Mouse (Mus musculus) inflammation-experienced regulatory T-cells, adult 6 months (primary cell): ENCODE measurements around the gene Cd3d. TPM values are rescaled to one million over a fixed set of nuclear protein-coding genes. Genes with fewer than 3 reads are reported as not detected.

Experiments
- polyA plus RNA-seq, 3 experiments: library from polyadenylated mRNA; unstranded; fragments of 100-300 nt; shearing (Covaris generic); gene quantifications; one replicate each; pipeline ENCODE4 v1.2.1; 2017

Cd3d gene
- polyA plus RNA-seq, 3 experiments from 2014 or later, result 684 to 1,006 (median 966) TPM

Other genes with a start within 250 kb of the Cd3d start
- gene Phldb1, start 246.6 kb upstream of the Cd3d start, polyA plus RNA-seq, result under 1 TPM; 0.41 to 0.92 (median 0.58) TPM
- gene Arcn1, start 213.9 kb upstream of the Cd3d start, polyA plus RNA-seq, result 100 to 1,000 TPM in 1 of 3 experiments, 10 to 100 TPM in 2; 64.6 to 101 (median 67.3) TPM
- 10 to 100 TPM; 43.4 to 67.5 (median 47.3) TPM for gene Ift46, start 213.9 kb upstream of the Cd3d start, polyA plus RNA-seq
- under 1 TPM; 0.13 to 0.65 (median 0.46) TPM for gene Tmem25, start 182.5 kb upstream of the Cd3d start, polyA plus RNA-seq
- gene Ttc36, start 178.7 kb upstream of the Cd3d start, polyA plus RNA-seq, result not detected
- gene Kmt2a, start 100.5 kb upstream of the Cd3d start, polyA plus RNA-seq, result 10 to 100 TPM; 17.8 to 38.5 (median 32.9) TPM
- gene Atp5l, start 61.0 kb upstream of the Cd3d start, polyA plus RNA-seq, result 100 to 1,000 TPM; 468 to 593 (median 553) TPM
- gene Ube4a, start 16.2 kb upstream of the Cd3d start, polyA plus RNA-seq, result 10 to 100 TPM; 25.5 to 40.2 (median 34.4) TPM
- 1,000 to 10,000 TPM; 1,536 to 1,970 (median 1,828) TPM for gene Cd3g, start 1.4 kb upstream of the Cd3d start, polyA plus RNA-seq
- 1,000 to 10,000 TPM in 2 of 3 experiments, 100 to 1,000 TPM in 1; 995 to 1,814 (median 1,394) TPM for gene Cd3e, start 27.8 kb downstream of the Cd3d start, polyA plus RNA-seq
- not detected for gene Mpzl2, start 58.0 kb downstream of the Cd3d start, polyA plus RNA-seq
- 10 to 100 TPM in 2 of 3 experiments, 1 to 10 TPM in 1; 9.1 to 12.0 (median 10.2) TPM for gene Mpzl3, start 73.4 kb downstream of the Cd3d start, polyA plus RNA-seq
- 10 to 100 TPM in 1 of 3 experiments, 1 to 10 TPM in 2; 2.6 to 11.2 (median 6.3) TPM for gene Jaml, start 97.4 kb downstream of the Cd3d start, polyA plus RNA-seq
- under 1 TPM in 2 of 3 experiments, not detected in 1; 0.09 to 0.60 TPM for gene Scn2b, start 136.0 kb downstream of the Cd3d start, polyA plus RNA-seq
- gene Scn4b, start 156.6 kb downstream of the Cd3d start, polyA plus RNA-seq, result not detected
- gene BC049352, start 200.2 kb downstream of the Cd3d start, polyA plus RNA-seq, result 1 to 10 TPM; 2.7 to 4.2 (median 4.1) TPM
- not detected for gene Tmprss4, start 222.3 kb downstream of the Cd3d start, polyA plus RNA-seq